Mouse (Mus musculus) heart, adult 2 months (tissue): ENCODE results near the gene Fchsd2.

Experiments used
- CTCF ChIP-seq: fragments of 200-600 bp; IDR thresholded peaks from 2 replicates; pipeline ENCODE4 v1.8.1; 2022; ENCODE audit warnings: antibody characterized with exemption, mild to moderate bottlenecking, moderate library complexity
- EP300 ChIP-seq: fragments of 200-500 bp; IDR thresholded peaks from 2 replicates; pipeline ENCODE4 v1.6.1; 2011; ENCODE audit warnings: low read depth, low read length, control low read depth; ENCODE audit not compliant: insufficient read depth
- POLR2A ChIP-seq: fragments of 200-500 bp; IDR thresholded peaks from 2 replicates; pipeline ENCODE4 v1.6.1; 2011; ENCODE audit warnings: mild to moderate bottlenecking, low read depth, low read length, control low read depth; ENCODE audit not compliant: insufficient read depth

GRCm38 (mm10) chr7:101048247-101048646 is 44.4 kb upstream of the Fchsd2 start:
- no peak for TF ChIP-seq CTCF
- TF ChIP-seq POLR2A: no peak
- no peak for TF ChIP-seq EP300
